Mouse (Mus musculus): Measurements from ENCODE around the gene Plin4.

Gene Plin4

GRCm38 (mm10) chr17:56109219-56110051, at the start of gene Plin4:
Plin4 (minus strand) TSS chr17:56109803.
- no peak for DNase-seq (ENCODE audit: low spot score in 2 of 2)

- DNase-seq (ENCODE audit: low spot score in 2 of 2): no peak
Measured at GRCm38 (mm10) chr17:56153643-56154042, 44.0 kb upstream of the Plin4 start.

- DNase-seq (ENCODE audit: low spot score in 2 of 2): no peak
Measured at GRCm38 (mm10) chr17:56149897-56150296, 40.3 kb upstream of the Plin4 start.

- DNase-seq (ENCODE audit: low spot score in 2 of 2): no peak
Measured at GRCm38 (mm10) chr17:56148790-56149618, 39.4 kb upstream of the Plin4 start.

- DNase-seq (ENCODE audit: low spot score in 2 of 2): no peak
Measured at GRCm38 (mm10) chr17:56148280-56148679, 38.7 kb upstream of the Plin4 start.

GRCm38 (mm10) chr17:56147420-56147819, 37.8 kb upstream of the Plin4 start:
- no peak for DNase-seq (ENCODE audit: low spot score in 2 of 2)

GRCm38 (mm10) chr17:56146131-56146530, 36.5 kb upstream of the Plin4 start:
- DNase-seq (ENCODE audit: low spot score in 2 of 2): no peak

- no peak for DNase-seq (ENCODE audit: low spot score in 2 of 2)
Measured at GRCm38 (mm10) chr17:56144546-56144945, 34.9 kb upstream of the Plin4 start.

GRCm38 (mm10) chr17:56141702-56142605, 32.4 kb upstream of the Plin4 start:
- DNase-seq (ENCODE audit: low spot score in 2 of 2): peak in 1 of 2 experiments; percentile 57

GRCm38 (mm10) chr17:56139858-56140595, 30.4 kb upstream of the Plin4 start, which contains the start of gene Sema6b:
Sema6b (minus strand) TSS chr17:56140343.
- DNase-seq (ENCODE audit: low spot score in 2 of 2): peak; percentile 67 to 71

GRCm38 (mm10) chr17:56139355-56139754, 29.8 kb upstream of the Plin4 start:
- DNase-seq (ENCODE audit: low spot score in 2 of 2): no peak

- DNase-seq (ENCODE audit: low spot score in 2 of 2): no peak
Measured at GRCm38 (mm10) chr17:56137839-56138613, 28.4 kb upstream of the Plin4 start.

- no peak for DNase-seq (ENCODE audit: low spot score in 2 of 2)
Measured at GRCm38 (mm10) chr17:56136558-56136957, 27.0 kb upstream of the Plin4 start.

- no peak for DNase-seq (ENCODE audit: low spot score in 2 of 2)
Measured at GRCm38 (mm10) chr17:56134463-56134971, 24.9 kb upstream of the Plin4 start.

- DNase-seq (ENCODE audit: low spot score in 2 of 2): no peak
Measured at GRCm38 (mm10) chr17:56133457-56134363, 24.1 kb upstream of the Plin4 start.

- DNase-seq (ENCODE audit: low spot score in 2 of 2): no peak
Measured at GRCm38 (mm10) chr17:56132661-56133060, 23.1 kb upstream of the Plin4 start.

GRCm38 (mm10) chr17:56131814-56132213, 22.2 kb upstream of the Plin4 start:
- peak in 1 of 2 experiments; percentile 59 for DNase-seq (ENCODE audit: low spot score in 2 of 2)

GRCm38 (mm10) chr17:56131136-56131535, 21.5 kb upstream of the Plin4 start:
- no peak for DNase-seq (ENCODE audit: low spot score in 2 of 2)

GRCm38 (mm10) chr17:56128246-56128645, 18.6 kb upstream of the Plin4 start:
- no peak for DNase-seq (ENCODE audit: low spot score in 2 of 2)
